Mouse (Mus musculus) NIH3T3 (cell line): ENCODE measurements at regions not wholly inside any gene's neighbourhood (a gene's known extent, or its start where the extent isn't known, plus 50 kb on each side); places are given as distances from the start of the nearest gene placed in this dataset.

Experiments
- DNase-seq: peaks from one replicate; pipeline ENCODE4 v3.0.0-alpha.2; 2012; ENCODE audit warnings: low read depth

DNA sequence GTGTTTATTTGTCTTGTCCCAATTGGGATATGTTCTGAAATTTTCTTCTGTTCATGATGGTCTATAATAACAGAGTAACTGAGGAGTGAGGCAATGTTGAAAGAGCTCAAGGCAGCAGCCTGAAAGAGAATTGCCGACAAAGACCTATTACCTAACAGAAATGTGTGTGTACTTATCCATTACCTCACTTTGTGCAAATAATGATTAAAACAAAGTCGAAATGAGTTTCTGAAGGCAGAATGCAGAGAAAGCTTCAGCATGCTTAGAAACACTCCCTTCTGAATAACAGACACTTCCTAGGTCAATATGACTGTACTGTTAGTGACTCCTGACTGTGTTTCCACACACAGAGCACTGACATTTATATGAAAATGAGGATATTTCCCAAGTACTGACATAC, 63.0 kb downstream of the Kbtbd8 start:
- no peak for DNase-seq

- DNase-seq = no peak
Observed at GRCm38 (mm10) chr6:95182238-95182637, 65.2 kb downstream of the Kbtbd8 start.

DNA sequence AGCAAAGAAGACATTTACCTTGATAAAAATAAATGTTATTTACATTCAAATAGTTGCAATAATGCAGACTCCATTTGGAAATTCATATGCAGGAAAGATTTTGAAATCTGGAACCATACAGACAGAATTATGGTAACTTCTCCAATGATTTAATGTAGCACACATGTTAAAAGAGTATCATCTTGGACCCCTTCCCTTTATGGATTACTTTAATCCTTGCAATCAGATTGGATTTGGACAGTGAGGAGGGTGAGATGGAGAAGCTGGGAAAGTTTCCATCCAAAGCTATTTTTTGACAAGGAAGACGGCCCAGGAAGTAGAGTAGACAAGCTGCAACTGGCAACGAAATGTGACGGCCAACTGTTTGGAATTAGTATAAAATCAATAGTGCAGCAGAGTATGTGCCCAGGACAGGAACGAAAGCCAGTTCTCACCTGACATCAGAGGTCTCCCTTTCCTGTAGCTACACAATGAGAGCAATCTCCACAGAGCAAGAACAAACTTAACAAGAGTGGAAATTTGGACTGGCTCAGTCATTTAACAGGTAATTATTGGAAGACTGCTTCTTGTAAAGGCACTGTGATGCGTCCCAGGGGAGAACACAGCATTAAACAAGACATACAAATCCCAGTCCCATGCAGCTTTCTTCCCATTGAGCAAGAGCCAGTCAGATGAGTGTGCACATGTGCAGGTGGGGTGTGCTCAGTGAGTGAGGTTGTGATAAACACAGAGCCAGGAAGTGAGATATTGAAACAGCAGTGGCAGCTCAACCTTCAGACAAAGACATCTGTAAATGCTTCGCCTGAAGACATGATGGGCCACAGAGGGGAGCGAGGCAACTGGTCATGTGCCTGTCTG, 68.3 kb downstream of the Kbtbd8 start:
- no peak for DNase-seq

DNA sequence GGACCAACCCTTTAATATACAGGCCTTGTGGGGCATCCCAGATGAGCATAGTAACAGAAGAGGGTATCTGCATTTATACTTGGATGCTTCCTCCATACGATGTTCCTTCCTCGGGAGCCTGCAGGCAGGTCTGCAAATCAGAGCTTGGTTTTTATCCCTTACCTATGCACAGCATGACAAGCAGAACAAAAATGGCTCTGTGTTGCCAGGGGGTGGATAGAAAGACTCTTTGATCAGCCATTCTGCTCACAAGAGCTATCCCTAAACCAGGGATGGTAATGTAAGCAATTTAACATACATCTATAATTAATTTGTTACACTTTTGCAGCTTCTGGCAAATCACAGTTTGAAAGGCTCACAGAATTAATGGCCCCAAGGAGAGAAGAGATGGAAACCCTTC, 79.6 kb downstream of the Kbtbd8 start:
- no peak for DNase-seq

DNA sequence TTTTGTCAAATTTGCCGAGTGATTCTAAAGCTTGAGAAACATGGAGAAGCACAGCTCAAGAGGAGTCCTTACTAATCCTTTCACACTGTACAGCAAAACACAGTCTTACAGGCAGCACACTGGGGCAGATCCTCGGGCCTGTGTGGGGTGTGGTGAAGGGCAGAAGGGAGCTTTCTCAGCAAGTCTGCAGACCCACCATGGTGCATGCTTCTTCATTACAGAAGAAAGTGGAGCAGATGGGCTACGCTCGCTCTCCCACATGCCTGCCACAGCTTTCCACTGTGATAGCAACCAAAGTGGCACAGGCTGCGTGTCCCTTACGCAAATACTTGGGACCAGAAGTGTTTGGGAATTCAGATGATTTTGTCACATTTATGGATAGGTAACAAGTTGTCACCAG, 81.6 kb downstream of the Kbtbd8 start:
- DNase-seq = no peak

DNA sequence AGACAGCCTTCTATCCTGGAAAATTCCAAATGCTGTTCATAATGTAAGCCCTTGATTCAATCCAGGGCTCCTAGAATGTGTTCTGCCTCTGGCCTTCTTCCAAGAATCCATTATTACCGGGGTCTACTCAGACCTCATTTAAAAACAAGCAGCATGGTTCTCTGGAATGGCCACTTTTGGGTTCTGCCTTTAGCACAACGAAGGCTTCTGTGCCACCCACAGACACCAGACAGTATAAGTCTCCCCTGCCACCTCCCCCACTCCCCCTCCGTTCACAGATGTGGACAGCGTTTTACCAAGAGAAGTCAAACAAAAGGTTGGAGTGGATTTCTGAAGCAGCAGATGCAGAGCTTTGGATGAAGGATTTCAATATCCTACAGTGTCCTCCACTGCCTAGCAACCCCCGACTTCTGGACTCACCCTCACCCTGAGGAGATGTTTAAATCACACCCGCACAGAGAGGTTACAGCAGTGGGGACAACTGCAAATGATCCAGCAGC, 85.3 kb downstream of the Kbtbd8 start:
- DNase-seq = no peak

DNA sequence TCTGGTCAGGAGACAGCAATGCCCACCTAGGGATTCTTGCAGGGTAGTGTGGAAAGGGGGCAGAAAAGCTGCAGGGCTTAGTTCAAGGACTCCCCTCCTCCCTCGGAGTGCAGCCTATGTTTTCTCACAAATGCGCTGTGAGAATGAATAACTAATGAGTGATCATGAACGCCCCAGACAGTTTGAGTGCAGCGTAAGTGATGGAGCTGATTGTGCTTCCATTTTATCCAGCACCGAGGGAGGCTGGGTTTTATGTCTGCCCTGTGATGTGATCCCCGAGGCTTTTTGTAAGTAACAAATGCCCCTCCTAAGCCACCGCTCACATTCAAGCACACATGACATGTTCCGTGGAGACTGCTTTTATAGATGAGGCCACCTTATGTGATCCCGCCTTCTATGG, 85.9 kb downstream of the Kbtbd8 start:
- DNase-seq = no peak

DNA sequence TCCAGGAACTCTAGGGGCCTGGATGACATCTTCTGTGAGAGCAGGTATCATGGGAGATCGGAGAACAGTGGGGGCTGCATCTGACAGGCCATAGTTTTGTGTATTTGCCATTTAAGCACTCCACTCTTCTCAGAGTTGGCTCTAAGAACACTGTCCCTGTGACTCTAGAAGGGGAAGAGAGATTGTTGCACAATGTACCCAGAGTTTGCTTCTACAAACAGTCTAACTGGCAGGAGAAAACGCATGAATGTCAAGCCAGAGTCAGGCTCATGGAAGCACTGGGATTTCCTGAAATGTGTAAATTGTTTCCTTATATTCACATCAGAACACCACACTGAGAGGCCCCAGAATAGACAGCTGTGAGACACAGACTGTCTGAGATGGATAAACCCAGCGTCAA, 87.2 kb downstream of the Kbtbd8 start:
- DNase-seq = no peak

GRCm38 (mm10) chr6:95207063-95207462, 90.0 kb downstream of the Kbtbd8 start:
- peak; percentile 80 for DNase-seq

DNA sequence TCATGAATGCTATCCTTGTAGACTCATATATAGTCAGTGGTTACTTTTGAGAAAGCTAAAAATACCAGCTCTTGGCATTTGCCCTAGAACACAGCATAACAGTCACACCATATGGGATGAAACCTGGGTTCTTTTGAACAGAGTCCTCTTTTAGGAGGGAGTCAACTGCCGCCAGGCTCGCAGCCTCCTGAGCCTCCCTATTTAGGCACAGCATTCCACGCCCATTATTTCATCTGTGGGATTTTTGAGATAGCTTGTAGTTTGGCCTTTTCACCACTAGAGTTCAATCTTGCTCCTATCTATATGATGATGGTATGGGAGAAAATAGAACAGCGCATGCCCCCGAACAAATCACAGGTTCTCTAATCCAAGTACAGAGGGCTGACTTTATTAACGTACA, 100.4 kb downstream of the Kbtbd8 start:
- peak; percentile 78 for DNase-seq

- DNase-seq = no peak
Observed at GRCm38 (mm10) chr6:95218830-95219229, 101.8 kb downstream of the Kbtbd8 start.

DNA sequence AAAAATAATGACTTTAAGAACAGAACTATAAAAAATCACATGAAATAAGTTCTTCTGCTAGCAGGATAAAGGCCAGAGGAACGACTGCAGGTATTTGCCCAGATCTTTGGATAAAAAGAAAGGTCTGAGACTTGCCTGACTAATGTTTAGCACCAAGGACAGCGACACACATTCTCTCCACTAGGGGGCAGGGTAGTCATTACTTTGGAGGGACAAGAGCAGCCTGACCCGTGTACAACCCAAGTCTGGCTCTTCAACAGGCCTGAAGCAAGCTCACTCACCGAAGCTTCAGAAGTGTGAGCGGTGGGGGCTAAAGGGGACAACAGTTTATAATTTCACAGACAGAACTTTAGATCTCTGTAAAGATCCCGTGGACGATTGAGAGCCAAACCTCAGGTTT, 98.4 kb upstream of the Gm10234 start:
- DNase-seq = peak; percentile 93

GRCm38 (mm10) chr6:95229885-95230284, 92.0 kb upstream of the Gm10234 start:
- no peak for DNase-seq

DNA sequence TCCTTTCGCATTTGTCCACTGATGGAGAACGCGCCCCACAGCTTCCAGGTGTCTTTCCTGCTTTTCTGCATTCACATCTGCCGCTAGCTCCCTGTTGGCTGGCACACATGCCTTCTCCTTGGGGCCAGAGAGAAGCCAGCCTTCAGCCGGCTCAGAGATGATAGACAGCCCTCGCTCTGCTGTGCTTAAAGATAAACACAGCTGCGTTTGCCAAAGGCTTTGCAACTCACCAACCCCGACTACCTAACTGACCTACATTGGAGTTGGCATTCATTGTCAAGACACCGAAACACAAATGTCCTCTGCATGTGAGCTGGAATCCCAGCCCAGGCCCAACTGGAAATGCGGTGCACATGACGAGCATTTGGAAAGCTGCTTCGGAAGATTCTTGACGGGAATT, 87.2 kb upstream of the Gm10234 start:
- no peak for DNase-seq

- DNase-seq = no peak
Observed at GRCm38 (mm10) chr6:95243657-95244056, 78.3 kb upstream of the Gm10234 start.

GRCm38 (mm10) chr6:95244911-95245310, 77.0 kb upstream of the Gm10234 start:
- no peak for DNase-seq

- DNase-seq = no peak
Observed at GRCm38 (mm10) chr6:95256303-95256702, 65.6 kb upstream of the Gm10234 start.

- no peak for DNase-seq
Observed at GRCm38 (mm10) chr6:95261001-95261400, 60.9 kb upstream of the Gm10234 start.

DNA sequence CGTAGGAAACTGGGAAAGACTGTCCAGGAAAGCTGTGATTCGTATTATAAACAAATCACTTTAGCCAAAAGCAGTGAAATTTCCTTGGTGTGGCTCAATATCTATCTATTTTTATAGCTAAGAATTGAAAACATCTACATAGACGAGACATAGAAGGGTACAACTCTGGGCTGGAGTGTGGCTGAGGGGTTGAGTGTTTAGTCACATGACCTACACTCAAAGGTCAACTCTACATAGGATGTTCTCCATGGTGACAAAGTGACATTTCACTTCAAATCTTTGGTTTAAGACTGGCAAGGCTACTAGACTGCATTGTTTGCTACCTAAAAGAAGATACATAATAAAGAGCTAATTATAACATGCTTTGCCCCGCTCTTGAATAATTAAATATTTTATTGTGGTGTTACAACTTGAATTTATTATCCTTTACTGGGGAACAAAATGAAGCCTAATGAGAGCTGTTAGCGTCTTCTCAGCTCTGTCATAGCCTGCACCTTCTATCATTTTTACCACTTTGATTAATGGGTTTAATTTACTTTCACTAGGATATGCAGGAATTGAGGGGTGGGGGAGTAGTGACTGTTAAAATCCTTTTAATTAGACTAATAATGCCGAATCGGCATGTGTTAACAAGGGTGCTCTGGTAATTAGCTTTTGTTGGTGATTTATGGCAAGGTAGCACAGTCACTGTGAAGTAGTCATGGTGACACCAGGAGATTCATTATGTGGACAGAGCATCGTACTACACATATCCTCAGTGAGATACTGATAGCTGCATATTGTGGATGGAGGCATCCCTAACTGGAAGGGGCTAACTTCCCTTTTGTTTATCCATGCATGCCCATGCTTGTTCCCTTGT, 57.7 kb upstream of the Gm10234 start:
- DNase-seq = peak; percentile 47

DNA sequence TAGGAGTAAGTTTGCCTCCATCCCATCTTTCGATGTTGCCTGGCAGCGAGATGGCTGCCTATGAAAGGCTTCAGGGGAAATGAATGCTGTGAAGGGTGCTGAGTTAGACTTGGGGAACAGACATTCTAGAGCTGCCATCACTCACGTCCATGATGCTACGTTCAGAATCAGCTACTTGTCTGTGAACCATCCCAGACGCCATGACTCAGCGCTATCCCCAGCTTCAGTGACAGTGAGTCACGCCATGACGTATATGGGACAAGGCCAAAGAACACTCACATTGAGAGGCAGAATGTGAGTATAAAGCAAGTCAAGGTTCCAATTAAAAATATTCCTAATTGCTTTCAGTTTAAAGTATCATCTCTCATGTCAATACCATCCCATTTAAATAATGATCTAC, 52.4 kb upstream of the Gm10234 start:
- peak; percentile 86 for DNase-seq
